Mouse (Mus musculus) central nervous system, embryonic 18 days (tissue): Measurements from ENCODE around the gene Pprc1. TPM values are rescaled to one million over a fixed set of nuclear protein-coding genes. Genes with fewer than 3 reads are reported as not detected.

ENCODE experiments used
- polyA plus RNA-seq: library from polyadenylated mRNA; depleted of rRNA; stranded (reverse); fragments of >200 nt; gene quantifications from 2 replicates; pipeline ENCODE4 v1.2.3, GENCODE M21; 2012; rRNA removed

Gene Pprc1
- polyA plus RNA-seq: 21.0 and 25.9 TPM in 2 replicates

DNA sequence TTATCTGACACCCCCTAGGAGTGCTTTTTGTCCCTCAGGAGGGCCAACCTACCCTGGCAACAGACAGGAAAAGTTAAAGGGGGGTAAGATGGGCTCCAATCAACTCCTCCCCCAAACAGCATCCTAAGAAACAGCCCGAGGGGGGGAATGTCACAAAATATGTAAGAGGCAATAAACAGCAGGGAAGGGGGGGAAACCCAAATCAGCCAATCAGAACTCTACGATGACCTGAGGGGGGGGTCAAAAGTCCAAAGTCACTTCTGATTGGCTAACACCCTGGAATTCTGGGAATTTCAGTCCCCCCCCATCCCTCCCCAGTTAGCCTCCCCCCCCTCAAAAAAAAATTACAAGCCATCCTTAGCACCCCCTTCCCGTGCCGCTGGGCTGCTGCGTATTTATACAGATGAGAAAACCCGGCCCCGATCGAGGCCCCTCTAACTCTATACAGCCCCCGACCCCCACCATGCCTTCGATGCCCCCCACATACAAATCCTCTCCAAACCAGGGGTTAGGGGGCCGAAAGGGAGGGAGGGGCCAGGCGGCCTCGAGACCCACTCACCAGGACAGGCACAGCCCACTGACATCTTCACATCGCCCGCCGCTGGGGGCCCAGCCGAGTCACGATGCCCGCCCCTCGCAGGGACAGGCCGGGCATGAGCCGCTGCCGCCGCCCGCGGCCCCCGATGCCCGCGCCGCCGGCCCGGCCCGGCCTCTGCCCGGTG lies at the start of gene Pprc1:
Gene Pprc1 (plus strand): TSS at position 616 of the 722 bp plus-strand sequence.

GRCm38 (mm10) chr19:45997785-45998693 lies 46.6 kb upstream of the Pprc1 start, which contains the start of gene Armh3:
Armh3 (minus strand) TSS chr19:45998488.

GRCm38 (mm10) chr19:46003371-46004226 lies 41.1 kb upstream of the Pprc1 start, which contains the start of gene Hps6:
Hps6 (plus strand) TSS chr19:46003508.

GRCm38 (mm10) chr19:46044993-46045695 lies 458 bp downstream of the Pprc1 start, which contains the start of gene Ldb1:
Ldb1 (minus strand) TSS chr19:46045214.

GRCm38 (mm10) chr19:46075616-46076607 lies 31.2 kb downstream of the Pprc1 start, which contains the start of gene Nolc1:
Nolc1 (plus strand) TSS chr19:46075863.

Other genes with a start within 250 kb of the Pprc1 start
- gene Kcnip2, start 228.8 kb upstream of the Pprc1 start, polyA plus RNA-seq: 31.4 and 35.2 TPM in 2 replicates
- gene Armh3, start 46.4 kb upstream of the Pprc1 start, polyA plus RNA-seq: 19.2 and 19.5 TPM in 2 replicates
- 2.8 and 2.9 TPM in 2 replicates for gene Hps6, start 41.4 kb upstream of the Pprc1 start, polyA plus RNA-seq
- 250 and 287 TPM in 2 replicates for gene Ldb1, start 328 bp downstream of the Pprc1 start, polyA plus RNA-seq
- gene Nolc1, start 31.0 kb downstream of the Pprc1 start, polyA plus RNA-seq: 47.8 and 49.0 TPM in 2 replicates
- gene Elovl3, start 87.0 kb downstream of the Pprc1 start, polyA plus RNA-seq: not detected in 2 replicates
- gene Pitx3, start 103.4 kb downstream of the Pprc1 start, polyA plus RNA-seq: 0.48 and 0.63 TPM in 2 replicates
- 65.4 and 67.3 TPM in 2 replicates for gene Gbf1, start 107.6 kb downstream of the Pprc1 start, polyA plus RNA-seq